Mouse (Mus musculus) olfactory bulb, adult 2 months (tissue): ENCODE data around the gene Cep164.

Source experiments
- CTCF ChIP-seq: fragments of 200-500 bp; IDR thresholded peaks from 2 replicates; pipeline ENCODE4 v1.5.1; 2012; ENCODE audit warnings: low read depth, mild to moderate bottlenecking, low read length, moderate library complexity; ENCODE audit not compliant: insufficient read depth
- POLR2A ChIP-seq: fragments of 200-500 bp; IDR thresholded peaks from 2 replicates; pipeline ENCODE4 v1.6.1; 2012; ENCODE audit warnings: mild to moderate bottlenecking, low read depth, low read length, moderate library complexity; ENCODE audit not compliant: insufficient read depth

DNA sequence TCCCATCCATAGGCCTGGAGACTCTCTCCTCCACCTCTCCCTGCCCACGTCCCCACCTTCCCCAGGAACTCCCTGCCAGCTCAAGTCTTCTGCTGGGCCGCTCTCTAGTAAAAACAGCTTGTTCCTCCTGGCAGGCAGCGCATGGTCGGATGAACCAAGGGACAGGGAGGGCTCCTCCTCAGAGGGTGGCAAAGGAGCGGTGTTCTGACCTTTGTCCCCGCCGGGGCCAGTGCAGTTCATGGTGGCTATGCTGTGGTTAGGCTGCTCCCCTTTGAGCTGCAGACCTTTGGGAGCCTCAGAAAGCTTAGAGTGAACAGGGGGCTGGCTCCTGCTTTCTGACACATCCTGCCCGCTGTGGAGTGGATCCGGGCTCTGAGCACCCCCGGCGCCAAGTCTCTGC is 21.6 kb downstream of the Cep164 start:
- TF ChIP-seq CTCF (no peak; the same call in 1 of the 2 replicates), POLR2A (no peak)
